Mouse (Mus musculus) heart, postnatal 0 days (tissue): ENCODE measurements at regions not wholly inside any gene's neighbourhood (a gene's known extent, or its start where the extent isn't known, plus 50 kb on each side); places are given as distances from the start of the nearest gene placed in this dataset.

ENCODE experiments used
- CTCF ChIP-seq: IDR thresholded peaks from 2 replicates; pipeline ENCODE4 v1.5.1; 2016; ENCODE audit warnings: antibody characterized with exemption, control low read depth, low read depth
- EP300 ChIP-seq: IDR thresholded peaks from 2 replicates; pipeline ENCODE4 v1.6.1; 2016; ENCODE audit warnings: antibody characterized with exemption, low read depth

DNA sequence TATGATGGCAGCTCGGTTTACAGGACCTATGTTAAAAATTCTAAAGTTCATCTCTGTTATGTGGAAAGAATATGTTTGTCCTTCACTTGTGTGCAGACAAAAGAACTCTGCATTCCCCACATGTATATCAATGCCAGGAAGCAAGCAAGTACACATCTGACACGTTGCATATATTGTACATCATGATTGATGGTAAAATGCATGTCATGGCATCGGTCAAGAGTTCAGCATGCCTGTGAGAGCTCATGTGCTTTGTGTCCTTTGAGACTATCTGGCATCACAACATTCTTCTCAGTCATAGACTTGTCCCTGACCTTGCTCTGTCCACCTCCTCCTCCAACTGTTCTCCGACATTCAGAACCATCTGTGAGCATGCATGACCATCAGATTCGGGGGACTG is 465.6 kb upstream of the N6amt1 start:
- TF ChIP-seq EP300 (no peak), CTCF (no peak)
